Mouse (Mus musculus) neutrophil, adult 5-6 weeks (primary cell): ENCODE data around the gene Capn1. TPM values are rescaled to one million over a fixed set of nuclear protein-coding genes. Genes with fewer than 3 reads are reported as not detected.

ENCODE experiments used
- ATAC-seq: fragments of 151-379, 151-347 bp; 2 replicates; pipeline ENCODE4 v1.8.0; 2017; ENCODE audit warnings: mild to moderate bottlenecking, moderate TSS enrichment; ENCODE audit not compliant: insufficient number of reproducible peaks, poor library complexity, low FRiP score, severe bottlenecking; ENCODE audit errors: extremely low read depth
- total RNA-seq: library from RNA; stranded (forward); fragments of 200-1000 nt; gene quantifications from 2 replicates; pipeline ENCODE4 v1.2.3, GENCODE M21; 2017

Gene Capn1
- total RNA-seq, 1 experiment from 2014 or later, result 142 TPM

DNA sequence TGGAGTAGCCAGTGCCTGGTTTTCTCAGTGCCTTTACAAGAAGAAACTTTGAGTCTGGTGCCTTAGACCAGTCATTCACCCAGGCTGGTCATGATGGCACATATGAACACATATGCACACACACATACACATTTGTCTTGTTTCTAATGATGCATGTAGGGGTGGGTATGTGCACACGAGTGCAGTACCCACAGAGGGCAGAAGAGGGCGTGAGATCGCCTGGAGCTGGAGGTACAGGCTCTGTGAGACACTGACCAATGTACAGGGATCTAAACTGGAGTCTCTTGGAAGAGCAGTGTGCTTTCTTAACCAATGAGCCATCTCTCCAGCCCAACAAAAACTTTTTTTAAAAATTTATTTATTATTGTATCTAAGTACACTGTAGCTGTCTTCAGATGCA is 17.5 kb downstream of the Capn1 start:
- no peak for ATAC-seq

DNA sequence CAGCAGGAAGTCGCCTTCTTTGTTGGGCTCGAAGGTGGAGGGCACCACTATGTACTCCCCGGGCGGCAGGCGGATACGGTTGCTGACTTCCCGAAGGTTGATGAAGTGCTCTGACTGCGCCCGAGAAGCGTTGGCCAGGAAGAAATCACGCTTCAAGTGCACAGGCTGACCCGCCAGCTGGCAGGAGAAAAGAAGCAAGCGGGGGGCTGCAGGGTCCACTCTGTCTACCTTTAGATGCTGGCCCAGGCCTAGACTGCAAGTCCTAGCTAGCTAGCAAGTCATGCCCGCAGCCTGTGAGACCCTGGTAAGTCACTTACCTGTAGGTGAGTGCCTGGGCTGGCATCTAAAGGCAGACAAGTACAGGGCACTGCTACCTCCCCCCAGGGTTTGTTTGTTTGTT is 21.0 kb downstream of the Capn1 start:
- ATAC-seq, result no peak

DNA sequence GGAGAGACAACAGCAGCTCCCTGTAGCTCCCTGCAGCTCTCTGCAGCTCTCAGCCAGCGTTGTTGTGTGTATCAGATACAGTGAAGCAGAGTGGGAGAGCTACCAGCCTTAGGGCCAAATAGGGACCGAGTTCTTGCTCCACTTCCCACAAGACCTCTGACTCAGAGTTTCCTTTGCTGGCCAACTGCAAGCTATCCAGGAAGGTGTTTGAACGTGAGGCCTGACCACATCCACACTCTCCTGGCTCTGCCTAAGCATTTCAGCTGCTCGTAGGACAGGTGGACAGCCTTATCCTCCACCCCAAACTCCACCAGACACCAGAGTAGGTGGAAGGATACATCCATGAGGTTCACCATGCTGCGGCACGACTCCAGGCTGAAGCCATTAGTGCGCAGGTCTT is 23.7 kb downstream of the Capn1 start:
- peak; percentile 49 for ATAC-seq

DNA sequence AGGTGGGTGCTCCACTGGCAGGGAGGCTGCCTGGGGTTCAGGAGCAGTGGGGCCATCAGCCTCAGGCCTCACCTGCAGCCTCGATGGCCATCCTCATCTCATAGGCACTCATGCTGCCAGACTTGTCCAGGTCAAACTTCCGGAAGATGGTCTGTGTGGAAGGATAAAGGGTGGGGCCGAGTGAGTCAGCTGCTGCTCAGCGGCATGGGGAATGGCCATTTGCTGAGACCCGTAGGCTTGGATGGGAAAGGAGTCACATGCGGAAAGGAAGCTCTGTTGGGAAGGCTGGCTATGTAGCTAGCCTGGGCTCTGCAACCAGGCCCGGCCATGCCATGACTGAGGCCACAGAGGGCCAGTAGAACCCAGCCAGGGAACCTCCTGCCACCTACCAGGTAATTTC is 24.2 kb downstream of the Capn1 start:
- no peak for ATAC-seq

DNA sequence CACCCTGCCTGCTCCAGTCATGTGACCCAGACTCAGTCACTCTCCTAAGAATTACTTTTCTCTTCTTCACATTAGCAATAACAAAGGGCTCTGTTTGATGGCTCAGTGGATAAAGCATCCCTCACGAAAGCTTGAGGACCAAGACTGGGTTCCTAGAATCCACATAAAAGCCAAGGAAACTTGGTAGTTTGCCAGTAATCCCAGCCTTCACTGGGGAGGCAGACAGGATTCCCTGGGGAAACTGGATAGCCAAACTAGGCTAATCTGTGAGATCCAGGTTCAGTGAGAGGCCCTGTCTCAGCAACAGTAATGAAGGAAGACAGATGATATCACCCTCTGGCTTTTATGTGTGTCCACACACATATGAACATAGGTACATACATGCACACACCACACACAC is 24.8 kb downstream of the Capn1 start:
- no peak for ATAC-seq

DNA sequence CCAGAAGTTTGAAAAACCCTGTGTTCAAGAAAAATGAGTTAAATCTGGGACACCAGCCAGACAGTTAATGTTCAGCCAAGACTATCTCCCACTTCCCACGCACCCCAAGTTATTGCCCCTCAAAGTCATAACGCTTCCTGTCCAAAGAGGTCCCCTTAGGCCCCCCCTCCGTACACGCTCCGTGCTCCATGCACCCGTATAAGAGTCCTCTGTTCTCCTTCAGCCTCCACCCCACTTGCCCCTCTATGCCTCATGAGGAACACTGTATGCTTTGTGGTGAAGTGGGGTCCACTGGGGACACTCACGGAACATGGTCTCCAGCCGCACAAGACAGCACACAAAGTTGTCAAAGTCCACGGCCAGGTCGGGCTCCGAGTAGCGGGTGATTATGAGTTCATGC is 25.7 kb downstream of the Capn1 start:
- ATAC-seq, result no peak

DNA sequence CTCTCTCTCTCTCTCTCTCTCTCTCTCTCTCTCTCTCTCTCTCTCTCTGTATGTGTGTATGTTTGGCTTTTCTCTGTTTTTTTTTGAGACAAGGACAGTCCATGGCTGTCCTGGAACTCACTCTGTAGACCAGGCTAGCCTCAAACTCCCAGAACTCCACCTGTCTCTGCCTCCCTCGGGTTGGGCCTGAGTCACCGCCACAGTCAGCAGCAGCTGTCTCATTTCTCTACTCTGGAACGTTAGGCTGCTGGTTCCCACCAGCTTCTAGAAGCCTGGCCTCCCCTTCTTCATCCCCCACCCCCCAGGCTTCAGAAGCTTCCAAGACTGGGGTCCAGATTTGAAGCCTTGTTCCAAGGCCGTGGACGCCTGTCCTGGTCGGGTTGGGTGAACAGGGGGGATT is 26.1 kb downstream of the Capn1 start:
- ATAC-seq, result no peak

DNA sequence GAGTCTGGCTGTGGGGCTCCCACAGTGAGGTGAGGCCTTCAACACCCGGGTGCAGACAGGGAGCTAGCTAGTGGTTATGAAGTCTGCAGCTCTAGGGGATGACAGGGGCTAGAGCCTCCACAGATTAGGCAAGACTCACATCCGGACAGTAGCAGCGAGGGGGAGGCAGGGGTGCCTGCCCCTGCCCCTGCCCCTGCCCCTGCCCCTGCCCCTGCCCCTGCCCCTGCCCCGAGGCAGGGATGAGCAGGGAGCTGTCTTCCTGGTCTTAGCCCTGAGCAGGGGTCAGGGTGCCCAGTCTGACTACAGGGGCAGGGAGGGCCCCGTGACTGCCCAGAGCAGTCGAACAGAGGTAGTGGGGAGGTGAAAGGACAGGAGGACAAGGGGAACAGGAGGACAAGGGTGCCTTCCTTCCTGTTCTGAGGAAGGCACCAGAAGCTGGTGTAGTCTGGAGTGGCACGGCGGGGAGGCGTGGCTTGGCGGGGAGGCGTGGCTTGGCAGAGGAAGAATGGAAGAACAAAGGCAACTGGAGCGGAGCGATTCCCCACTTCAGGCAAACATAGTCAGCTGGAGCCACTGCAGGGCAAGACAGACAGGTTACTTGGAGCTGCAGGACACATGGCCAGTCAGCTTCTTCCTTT is 26.8 kb downstream of the Capn1 start:
- peak; percentile 64 for ATAC-seq

DNA sequence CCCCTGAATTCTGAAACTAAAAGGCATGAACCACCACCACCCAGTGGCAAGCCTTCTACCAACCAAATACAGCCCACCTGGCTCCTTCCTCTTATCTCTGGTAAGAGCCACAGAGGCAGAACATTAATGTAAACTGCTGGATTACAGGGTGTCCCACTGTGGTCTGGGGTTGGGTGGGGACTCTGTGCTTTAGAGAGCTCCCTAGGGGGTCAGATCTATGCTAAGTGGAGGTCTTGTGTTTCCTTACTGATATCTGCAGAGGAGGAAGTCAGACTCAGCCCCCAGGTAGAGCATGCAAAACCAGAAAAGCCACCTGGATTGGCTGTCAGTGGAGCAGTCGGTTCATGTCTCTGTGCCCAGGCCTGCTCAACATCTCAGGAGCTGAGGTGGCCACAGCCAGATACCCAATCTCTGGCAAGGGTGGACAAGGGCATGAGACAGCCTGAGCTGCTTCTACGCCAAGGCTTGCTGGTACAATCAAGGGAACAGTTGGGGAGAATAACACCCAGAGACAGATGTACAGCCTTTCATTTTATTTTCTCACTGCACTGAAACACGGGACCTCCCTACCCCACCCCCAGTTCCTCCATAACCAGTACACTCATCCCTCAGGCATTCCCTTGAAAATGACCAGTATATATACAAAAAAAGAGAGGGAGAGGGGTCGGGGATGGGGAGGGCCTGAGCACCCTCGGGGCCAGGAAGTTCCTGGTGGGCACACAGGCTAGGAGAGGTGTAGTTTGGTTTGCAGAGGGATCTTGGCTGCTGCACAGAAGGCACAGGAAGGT is 27.5 kb downstream of the Capn1 start:
- ATAC-seq, result no peak

DNA sequence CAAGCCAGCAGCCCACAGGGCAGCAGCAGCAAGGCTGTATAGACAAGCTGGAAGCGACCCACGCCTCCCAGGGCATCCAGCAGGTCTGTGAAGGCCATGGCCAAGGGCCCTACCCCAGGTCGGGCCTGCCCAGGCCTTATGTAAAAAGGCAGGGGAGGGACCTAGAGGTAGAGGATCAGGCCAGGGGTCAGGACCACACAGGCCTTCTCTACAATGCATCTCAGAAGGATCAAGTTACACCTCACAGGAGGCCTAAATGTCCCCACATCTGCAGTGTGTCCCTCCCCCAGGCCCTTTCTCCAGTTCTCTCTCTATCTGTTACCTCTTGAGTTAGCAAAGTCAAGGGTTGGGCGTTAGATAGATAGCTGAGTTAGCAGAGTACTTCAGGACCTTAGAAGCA is 29.7 kb downstream of the Capn1 start, which contains the start of gene Slc22a20:
TSS of gene Slc22a20 (minus strand) at position 101 of the 400 bp plus-strand sequence.
- ATAC-seq, result no peak

DNA sequence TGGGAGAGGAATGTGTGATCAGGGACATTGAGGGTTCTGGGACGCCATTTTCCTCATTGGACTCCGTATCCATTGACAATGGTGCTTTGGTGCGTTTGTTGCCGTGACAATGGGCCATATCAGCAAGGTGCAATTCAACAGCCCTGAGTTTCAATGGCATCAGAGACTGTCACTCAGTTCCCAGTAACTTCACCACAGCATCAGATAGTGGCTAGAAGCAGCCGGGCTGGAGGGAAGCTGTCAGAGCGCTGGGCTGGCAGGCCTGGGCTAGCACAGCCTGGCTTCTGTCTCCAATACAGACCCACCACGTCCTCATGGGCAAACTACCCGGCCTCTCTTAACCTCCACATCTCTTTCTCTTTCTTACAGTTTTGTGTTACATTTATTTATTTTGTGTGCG is 35.2 kb downstream of the Capn1 start:
- ATAC-seq, result no peak

DNA sequence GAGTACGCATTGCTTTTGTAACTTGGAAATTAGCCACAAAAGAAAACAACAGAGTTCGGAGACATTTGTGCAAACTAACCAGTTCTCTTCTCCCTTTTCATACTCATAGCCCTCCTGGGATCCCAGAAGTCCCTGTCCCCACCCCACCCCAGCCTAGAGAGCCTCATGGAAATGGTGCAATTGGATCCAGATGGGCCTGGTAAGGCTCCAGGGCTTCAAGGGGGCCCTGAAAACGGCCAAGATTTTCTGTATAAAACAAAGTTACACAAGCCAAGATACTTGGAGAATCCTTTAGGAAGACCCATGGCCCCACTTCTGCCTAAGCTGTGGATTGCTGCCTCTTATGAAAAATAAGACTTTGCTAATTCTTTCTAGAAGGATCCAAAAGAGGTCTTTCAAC is 38.0 kb downstream of the Capn1 start:
- no peak for ATAC-seq

DNA sequence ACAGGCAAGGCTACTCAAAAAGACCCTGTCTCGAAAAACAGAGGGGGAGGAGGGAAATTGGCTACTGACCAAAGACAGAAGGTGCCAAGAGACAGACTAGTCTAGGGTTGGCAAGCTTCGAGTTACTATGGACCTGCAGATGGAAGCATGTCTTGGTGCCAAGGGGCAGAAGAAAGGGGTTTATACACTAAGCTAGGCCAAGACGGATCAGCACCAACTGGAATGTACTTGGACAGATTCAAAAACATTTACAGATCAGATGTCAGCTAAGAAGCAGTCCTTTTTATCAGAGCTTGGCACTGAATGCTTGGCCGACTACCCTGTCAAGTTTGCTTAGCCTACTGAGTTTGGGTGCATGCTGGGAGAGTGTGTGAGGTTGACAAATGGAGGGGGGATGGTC is 40.0 kb downstream of the Capn1 start:
- ATAC-seq, result no peak

DNA sequence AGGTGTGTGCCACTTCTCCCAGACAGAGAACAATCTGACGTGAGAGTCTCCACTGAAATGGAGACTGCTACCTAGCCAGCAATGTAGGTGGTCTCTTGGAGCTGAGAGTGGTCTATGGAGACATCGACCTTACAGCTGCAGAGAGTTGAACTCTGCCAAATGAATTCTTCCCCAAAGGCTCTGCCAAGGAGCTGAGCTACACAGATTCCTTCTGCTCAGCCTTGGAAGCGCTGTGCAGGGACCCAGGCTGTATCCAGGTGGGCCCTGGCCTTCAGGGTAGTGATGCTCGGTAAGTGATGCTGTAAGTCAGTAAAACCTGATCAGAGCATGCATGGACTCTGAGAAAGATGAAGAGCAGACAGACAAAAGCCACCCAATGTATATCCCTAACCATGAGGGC is 40.6 kb downstream of the Capn1 start:
- no peak for ATAC-seq

DNA sequence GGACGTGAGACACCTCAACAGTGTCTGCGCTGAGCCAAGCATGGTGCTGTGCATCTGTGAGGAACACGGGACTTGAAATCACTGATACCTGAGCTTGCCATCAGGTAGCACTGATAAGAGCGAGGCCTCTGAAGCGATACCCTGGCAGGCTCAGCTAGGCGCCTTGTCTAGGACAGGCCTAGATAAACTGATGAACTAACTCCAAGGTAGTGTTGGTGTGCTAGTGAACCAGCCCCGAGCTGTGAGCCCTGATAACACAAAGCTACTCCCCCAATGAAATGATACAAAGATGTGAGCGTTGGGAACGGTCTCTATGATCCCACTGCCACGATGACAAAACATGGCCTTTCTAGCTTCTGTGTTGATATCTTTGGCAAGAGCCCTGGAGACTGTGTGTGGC is 48.0 kb downstream of the Capn1 start:
- no peak for ATAC-seq

DNA sequence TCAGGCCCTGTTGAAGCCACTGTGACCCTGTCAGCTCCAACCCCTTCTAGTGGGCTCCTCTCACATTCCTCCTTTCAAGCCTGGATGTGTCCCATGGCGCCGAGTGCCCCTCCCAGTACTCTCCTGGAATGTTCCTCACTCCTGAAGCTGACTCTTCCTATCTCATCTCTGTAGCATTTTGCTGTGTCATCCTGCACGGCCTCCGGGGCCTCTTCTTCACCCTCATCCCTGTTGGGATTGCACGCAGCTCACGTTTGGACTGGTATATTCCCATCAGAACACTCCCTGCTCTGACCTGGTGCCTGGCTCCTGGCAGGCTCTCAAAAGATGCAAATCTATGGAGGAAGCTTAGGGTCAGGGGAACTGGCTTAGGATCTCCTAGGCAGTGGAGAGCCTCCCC is 48.9 kb downstream of the Capn1 start:
- no peak for ATAC-seq

DNA sequence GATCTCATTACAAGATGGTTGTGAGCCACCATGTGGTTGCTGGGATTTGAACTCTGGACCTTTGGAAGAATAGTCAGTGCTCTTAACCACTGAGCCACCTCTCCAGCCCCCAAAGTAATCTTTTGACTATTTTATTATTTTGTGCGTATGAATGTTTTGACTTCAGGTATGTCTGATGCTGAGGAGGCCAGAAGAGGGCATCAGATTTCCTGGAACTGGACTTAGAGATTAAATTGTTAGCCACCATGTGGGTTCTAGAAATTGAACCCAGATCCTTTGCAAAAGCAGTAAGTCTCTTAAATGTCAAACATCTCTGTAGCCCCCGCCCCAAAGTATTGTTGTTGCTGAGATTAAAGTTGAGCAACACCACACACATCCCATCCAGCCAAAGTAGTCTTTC is 49.8 kb downstream of the Capn1 start:
- ATAC-seq, result no peak

DNA sequence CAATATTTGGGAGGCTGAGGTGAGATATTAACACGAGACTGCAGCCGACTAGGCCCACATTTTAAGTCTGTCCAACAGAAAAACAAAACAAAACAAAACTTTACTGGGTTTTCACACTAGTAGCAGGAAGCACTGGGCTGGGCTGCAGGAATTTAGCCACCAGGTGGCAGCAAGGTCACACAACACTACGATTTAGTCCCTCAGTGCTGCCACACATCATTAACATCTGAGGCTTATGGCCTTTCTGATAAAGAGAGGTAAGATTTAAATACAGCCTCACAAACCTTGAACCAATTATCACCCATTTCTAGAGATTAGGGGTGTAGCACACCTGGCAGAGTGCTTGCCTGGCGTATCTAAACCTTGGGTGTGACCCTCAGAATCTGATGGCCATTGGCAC is 50.4 kb downstream of the Capn1 start:
- ATAC-seq, result peak; percentile 84

DNA sequence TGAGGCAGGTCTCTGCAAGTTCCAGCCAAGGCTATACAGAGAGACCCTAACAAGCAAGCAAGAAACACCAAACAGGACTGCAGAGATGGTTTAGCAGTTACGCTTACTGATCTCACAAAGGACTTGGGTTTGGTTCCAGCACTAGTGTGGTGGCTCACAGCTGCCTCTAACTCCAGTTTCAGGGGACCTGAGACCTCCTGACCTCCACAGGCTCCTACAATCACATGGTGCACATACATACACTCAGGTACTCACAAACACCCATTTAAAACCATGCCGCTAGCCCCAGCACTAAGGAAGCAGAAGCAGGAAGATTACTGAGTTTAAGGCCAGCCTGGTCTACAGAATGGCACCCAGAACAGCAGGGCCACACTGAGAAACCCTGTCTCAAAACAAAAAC is 50.9 kb downstream of the Capn1 start:
- no peak for ATAC-seq

DNA sequence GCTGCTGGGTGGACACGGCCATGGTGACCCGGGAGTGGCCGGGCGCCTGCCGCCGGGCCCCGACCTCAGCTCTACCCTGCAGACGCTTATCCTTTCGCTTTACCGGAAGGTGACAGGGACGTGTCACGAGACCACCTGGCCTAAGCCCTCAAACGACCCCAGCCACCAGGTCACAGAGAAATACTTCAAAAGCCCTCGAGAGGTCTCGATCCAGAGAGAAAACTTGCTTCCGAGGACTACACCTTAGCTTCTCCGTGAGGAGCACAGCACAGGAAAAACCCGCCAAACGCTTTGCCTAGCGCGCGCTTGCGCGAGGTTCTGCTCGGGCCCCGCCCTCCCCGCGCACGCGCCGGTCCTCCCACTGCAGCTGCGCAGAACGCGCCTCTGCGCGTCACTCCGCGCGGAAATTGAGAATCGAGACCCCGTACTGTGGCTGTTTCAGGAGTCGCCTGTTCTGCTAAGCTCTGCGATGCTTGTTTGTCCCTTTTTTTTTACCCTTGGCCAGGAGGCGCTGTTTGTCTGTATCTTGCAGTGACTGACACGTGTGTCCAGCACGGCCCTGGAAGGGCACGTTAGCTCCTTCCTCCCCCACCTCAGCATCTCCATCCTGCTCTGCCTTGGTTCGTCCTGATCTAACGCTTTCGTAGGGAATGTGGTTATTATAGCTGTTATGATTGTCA is 51.7 kb downstream of the Capn1 start, which contains the start of gene Pola2:
TSS of gene Pola2 (minus strand) at position 320 of the 680 bp plus-strand sequence.
- peak; percentile 62 for ATAC-seq
